Mouse (Mus musculus): ENCODE results near the gene 1700012A03Rik. TPM values are rescaled to one million over a fixed set of nuclear protein-coding genes. Genes with fewer than 3 reads are reported as not detected.

Gene 1700012A03Rik
- total RNA-seq, 2 experiments from 2014 or later: not detected

DNA sequence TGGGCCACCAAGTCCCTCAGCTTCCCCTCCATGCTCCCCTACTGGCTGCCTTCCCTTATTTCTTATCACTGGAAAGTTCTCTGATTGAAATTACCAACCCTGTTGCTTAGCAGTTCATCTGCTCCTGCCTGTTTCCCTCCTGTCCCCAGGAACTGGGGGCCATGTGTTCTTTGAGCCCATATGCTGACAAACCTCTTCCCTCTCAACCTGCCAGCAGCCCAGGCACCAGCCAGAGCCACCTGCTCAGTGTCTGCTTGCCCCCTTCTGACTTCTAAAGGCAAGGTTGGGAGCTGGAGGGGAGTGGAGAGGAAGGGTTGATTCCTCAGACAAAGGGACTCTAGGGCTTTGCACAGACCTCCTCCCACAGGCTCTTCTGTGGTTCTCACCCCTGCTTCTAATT, 4.7 kb upstream of the 1700012A03Rik start:
- DNase-seq (ENCODE audit: extremely low spot score in 1 of 2, low spot score in 2 of 2): no peak

GRCm38 (mm10) chr6:32049256-32049950, 643 bp upstream of the 1700012A03Rik start:
- intact Hi-C loops (cut with DNase I): no loop called here
- no peak for DNase-seq (ENCODE audit: extremely low spot score in 1 of 2, low spot score in 2 of 2)
- no peak for TF ChIP-seq CTCF (IDR thresholded peaks at IDR 0.05)
- H3K27ac ChIP-seq: no peak overlapping the region
- no peak overlapping the region for H3K4me3 ChIP-seq

More for the DNA sequence above, 4.7 kb upstream of the 1700012A03Rik start:
- intact Hi-C loops (cut with DNase I): no loop called here
- H3K27ac ChIP-seq: no peak overlapping the region
- H3K4me3 ChIP-seq: no peak overlapping the region
- TF ChIP-seq CTCF (IDR thresholded peaks at IDR 0.05): no peak

DNA sequence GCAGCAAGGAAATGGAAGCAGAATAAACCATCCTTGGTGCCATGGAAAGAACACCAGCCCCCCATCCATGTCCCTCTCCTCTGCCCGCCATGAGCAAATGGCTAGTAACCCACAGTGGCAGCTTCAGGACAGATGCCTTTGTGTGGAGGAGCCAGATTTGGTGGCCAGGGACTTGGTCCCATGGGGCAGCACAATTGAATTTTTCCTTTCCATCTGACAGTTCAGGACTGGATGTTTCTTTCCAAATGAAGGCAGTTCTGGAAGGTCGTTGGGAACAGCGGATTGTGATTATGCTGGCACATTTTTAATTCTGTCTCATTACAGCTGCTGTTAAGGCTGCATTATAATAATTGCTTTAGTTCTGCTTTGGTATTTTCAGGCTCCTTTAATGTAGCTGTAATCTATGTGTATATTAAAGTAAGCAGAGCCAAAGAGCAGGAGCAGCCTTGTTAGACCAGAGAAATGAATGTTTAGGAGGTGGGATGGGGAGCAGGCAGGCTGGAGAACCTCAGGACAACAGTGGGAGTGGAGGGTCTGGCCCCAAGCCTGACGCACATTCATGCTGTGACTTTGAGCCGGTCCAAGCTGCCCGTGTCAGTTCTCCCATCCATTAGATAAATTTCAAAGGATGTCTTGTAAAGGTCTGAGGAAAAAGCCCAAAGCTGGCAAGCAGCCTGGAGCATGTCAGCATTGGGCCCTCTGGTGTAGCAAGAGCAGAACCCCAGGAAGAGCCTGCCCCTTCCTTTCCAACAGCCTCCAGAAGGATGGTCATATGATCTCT, 2.3 kb downstream of the 1700012A03Rik start:
- no peak overlapping the region for H3K4me3 ChIP-seq
- no peak for DNase-seq (ENCODE audit: extremely low spot score in 1 of 2, low spot score in 2 of 2)
- TF ChIP-seq CTCF (IDR thresholded peaks at IDR 0.05): no peak
- intact Hi-C loops (cut with DNase I): no loop called here
- H3K27ac ChIP-seq: no peak overlapping the region

DNA sequence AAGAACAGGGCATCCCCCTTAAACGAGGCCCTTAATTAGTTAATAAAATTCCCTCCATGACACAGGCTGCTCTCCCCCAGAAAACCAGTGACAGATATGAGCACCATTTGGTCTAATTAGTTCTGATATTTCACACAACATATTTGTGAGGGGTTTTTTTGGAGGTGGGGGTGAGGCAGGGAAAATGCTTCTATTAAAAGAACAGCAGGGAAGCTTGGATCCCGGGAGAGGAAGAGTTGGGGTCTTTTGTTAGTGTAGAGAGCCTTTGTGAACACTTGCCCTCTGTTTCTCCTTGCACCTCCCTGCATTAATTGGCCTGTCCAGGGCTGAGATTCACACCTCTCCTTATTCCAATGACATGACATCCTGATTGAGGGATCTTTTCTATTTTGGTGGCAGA, 6.5 kb downstream of the 1700012A03Rik start:
- no peak overlapping the region for H3K27ac ChIP-seq
- intact Hi-C loops (cut with DNase I): no loop called here
- no peak for TF ChIP-seq CTCF (IDR thresholded peaks at IDR 0.05)
- no peak overlapping the region for H3K4me3 ChIP-seq
- DNase-seq (ENCODE audit: extremely low spot score in 1 of 2, low spot score in 2 of 2): no peak

- no peak overlapping the region for H3K27ac ChIP-seq
- intact Hi-C loops (cut with DNase I): no loop called here
- H3K4me3 ChIP-seq: no peak overlapping the region
- no peak for TF ChIP-seq CTCF (IDR thresholded peaks at IDR 0.05)
- DNase-seq (ENCODE audit: extremely low spot score in 1 of 2, low spot score in 2 of 2): no peak
These were observed 8.5 kb downstream of the 1700012A03Rik start for GRCm38 (mm10) chr6:32058571-32058970.

DNA sequence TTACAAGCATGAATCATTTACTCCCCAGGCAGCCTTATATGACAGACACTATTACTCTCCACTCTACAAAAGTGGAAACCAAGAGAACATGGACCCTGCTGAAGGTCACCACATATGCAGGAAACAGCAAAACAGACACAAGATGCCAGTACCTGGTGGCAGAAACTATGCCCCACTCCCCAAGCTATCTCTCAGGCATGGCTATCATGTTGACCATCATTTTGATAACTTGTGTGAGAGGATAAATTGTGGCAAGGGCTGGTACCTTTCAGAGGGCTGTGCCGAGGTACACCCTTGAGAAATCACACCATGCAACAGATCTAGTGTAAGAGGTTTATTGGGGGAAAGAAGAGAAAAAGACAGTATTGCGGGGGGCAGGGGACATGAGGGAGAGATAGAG, 10.6 kb downstream of the 1700012A03Rik start:
- intact Hi-C loops (cut with DNase I): no loop called here
- H3K4me3 ChIP-seq: no peak overlapping the region
- DNase-seq (ENCODE audit: extremely low spot score in 1 of 2, low spot score in 2 of 2): no peak
- H3K27ac ChIP-seq: no peak overlapping the region
- TF ChIP-seq CTCF (IDR thresholded peaks at IDR 0.05): no peak

GRCm38 (mm10) chr6:32061266-32061665, 11.2 kb downstream of the 1700012A03Rik start:
- Histone ChIP-seq H3K27ac (no peak overlapping the region), H3K4me3 (no peak overlapping the region)
- intact Hi-C loops (cut with DNase I): no loop called here
- no peak for DNase-seq (ENCODE audit: extremely low spot score in 1 of 2, low spot score in 2 of 2)
- no peak for TF ChIP-seq CTCF (IDR thresholded peaks at IDR 0.05)

DNA sequence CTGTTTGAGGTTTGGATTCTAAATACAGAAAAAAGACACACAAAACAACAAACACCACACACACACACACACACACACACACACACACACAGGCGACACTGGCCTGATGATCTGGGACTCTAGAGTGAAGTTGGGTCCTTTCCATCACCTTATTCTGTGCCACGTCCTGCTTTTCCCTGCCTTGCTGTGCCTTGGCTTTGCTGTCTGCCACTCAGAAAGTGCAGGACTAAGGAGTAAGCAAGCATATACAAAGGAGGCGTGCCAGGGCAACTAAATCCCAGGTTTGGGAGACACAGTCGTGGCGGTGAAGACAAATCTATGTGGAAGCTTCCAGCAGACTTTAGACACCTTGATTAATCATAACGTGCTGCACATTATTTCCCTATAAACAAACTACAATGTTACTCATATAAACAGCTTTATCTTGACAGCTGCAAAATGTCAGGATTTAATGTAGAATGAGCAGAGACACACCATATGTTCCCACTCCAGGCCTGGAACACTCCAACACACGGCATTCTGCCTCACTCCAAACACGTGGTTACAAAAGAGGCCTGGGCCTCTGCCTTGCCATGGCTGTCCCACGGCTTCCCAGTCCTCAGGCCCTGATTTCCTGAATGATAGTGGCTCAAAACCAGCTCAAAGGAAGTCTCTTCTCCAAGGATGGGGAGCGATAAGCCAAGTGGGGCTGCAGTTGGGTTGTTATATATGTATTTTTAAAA, 15.9 kb downstream of the 1700012A03Rik start:
- Histone ChIP-seq H3K4me3 (no peak overlapping the region), H3K27ac (no peak overlapping the region)
- intact Hi-C loops (cut with DNase I): no loop called here
- no peak for TF ChIP-seq CTCF (IDR thresholded peaks at IDR 0.05)
- DNase-seq (ENCODE audit: extremely low spot score in 1 of 2, low spot score in 2 of 2): no peak

- Histone ChIP-seq H3K27ac (no peak overlapping the region), H3K4me3 (no peak overlapping the region)
- intact Hi-C loops (cut with DNase I): no loop called here
- no peak for DNase-seq (ENCODE audit: extremely low spot score in 1 of 2, low spot score in 2 of 2)
- TF ChIP-seq CTCF (IDR thresholded peaks at IDR 0.05): no peak
These were observed 22.1 kb downstream of the 1700012A03Rik start for GRCm38 (mm10) chr6:32072161-32072560.

- intact Hi-C loops (cut with DNase I): no loop called here
- DNase-seq (ENCODE audit: extremely low spot score in 1 of 2, low spot score in 2 of 2): no peak
- no peak overlapping the region for H3K27ac ChIP-seq
- no peak overlapping the region for H3K4me3 ChIP-seq
- TF ChIP-seq CTCF (IDR thresholded peaks at IDR 0.05): no peak
These were observed 43.3 kb downstream of the 1700012A03Rik start for GRCm38 (mm10) chr6:32093312-32093711.

GRCm38 (mm10) chr6:32105547-32106275, 55.7 kb downstream of the 1700012A03Rik start:
- TF ChIP-seq CTCF (IDR thresholded peaks at IDR 0.05): no peak
- Histone ChIP-seq H3K4me3 (no peak overlapping the region), H3K27ac (no peak overlapping the region)
- DNase-seq (ENCODE audit: extremely low spot score in 1 of 2, low spot score in 2 of 2): no peak
- intact Hi-C loops (cut with DNase I): no loop called here
